Mouse (Mus musculus) spleen, adult 2 months (tissue): Measurements from ENCODE around the gene Asxl1.

Experiments used
- CTCF ChIP-seq: fragments of 200-500 bp; IDR thresholded peaks from 2 replicates; pipeline ENCODE4 v1.5.1; 2011; ENCODE audit warnings: mild to moderate bottlenecking, inconsistent platforms; ENCODE audit not compliant: insufficient read depth, insufficient read length, insufficient replicate concordance; ENCODE audit errors: extremely low read depth
- POLR2A ChIP-seq: fragments of 200-500 bp; IDR thresholded peaks from 2 replicates; pipeline ENCODE4 v1.6.1; 2011; ENCODE audit warnings: low read depth, low read length, inconsistent platforms

GRCm38 (mm10) chr2:153334281-153334680, 11.3 kb upstream of the Asxl1 start:
- TF ChIP-seq POLR2A (no peak), CTCF (no peak)
